Mouse (Mus musculus): ENCODE measurements at regions not wholly inside any gene's neighbourhood (a gene's known extent, or its start where the extent isn't known, plus 50 kb on each side); places are given as distances from the start of the nearest gene placed in this dataset.
A peak's percentile ranks its signal among the peaks of the same experiment; 100 is the strongest.
"Not testable (repeated sequence)": the region's sequence is repeated elsewhere in the genome, so short reads cannot be mapped to it uniquely, and the experiment has no call there.

- 68% methylated on average over 6 of the region's 6 CpGs for WGBS
- no peaks in the 10 kb centered on the region for H3K27me3 ChIP-seq
- no peak overlapping the region for H3K4me3 ChIP-seq
- peaks cover 19% of the 10 kb centered on the region for H3K4me1 ChIP-seq
- H3K9ac ChIP-seq: no peak overlapping the region
- H3K27ac ChIP-seq: no peak overlapping the region
- no peaks in the 10 kb centered on the region for H3K36me3 ChIP-seq (ENCODE audit: poor library complexity, severe bottlenecking)
- no peaks in the 10 kb centered on the region for H3K9me3 ChIP-seq (replicated peaks)
- no peak overlapping the region for H3K4me2 ChIP-seq
- no peak for ATAC-seq
Observed at GRCm38 (mm10) chr2:75781781-75782211, 50.2 kb upstream of the Agps start.

- Histone ChIP-seq H3K4me2 (no peak overlapping the region), H3K9ac (no peak overlapping the region), H3K27me3 (no peaks in the 10 kb centered on the region), H3K4me3 (no peak overlapping the region), H3K9me3 (replicated peaks) (no peaks in the 10 kb centered on the region), H3K27ac (no peak overlapping the region), H3K36me3 (ENCODE audit: poor library complexity, severe bottlenecking) (no peaks in the 10 kb centered on the region), H3K4me1 (peaks cover 22% of the 10 kb centered on the region)
- WGBS: 0% methylated on average over 3 of the region's 3 CpGs
- ATAC-seq: peak; percentile 82
Observed at GRCm38 (mm10) chr2:75781078-75781477, 50.9 kb upstream of the Agps start.

GRCm38 (mm10) chr2:75778628-75779027 lies 53.3 kb upstream of the Agps start:
- ATAC-seq; H3K4me3 ChIP-seq; H3K27ac ChIP-seq; H3K9ac ChIP-seq; H3K36me3 ChIP-seq (ENCODE audit: poor library complexity, severe bottlenecking); H3K4me2 ChIP-seq; H3K9me3 ChIP-seq (replicated peaks); H3K27me3 ChIP-seq: not testable (repeated sequence)
- peaks cover 22% of the 10 kb centered on the region for H3K4me1 ChIP-seq
- 88% methylated on average over 3 of the region's 3 CpGs for WGBS

- Histone ChIP-seq H3K9ac (no peak overlapping the region), H3K9me3 (replicated peaks) (no peaks in the 10 kb centered on the region), H3K4me1 (peaks cover 22% of the 10 kb centered on the region), H3K27ac (no peak overlapping the region), H3K36me3 (ENCODE audit: poor library complexity, severe bottlenecking) (no peaks in the 10 kb centered on the region), H3K27me3 (no peaks in the 10 kb centered on the region), H3K4me2 (peak overlapping the region; percentile 27), H3K4me3 (no peak overlapping the region)
- WGBS: 28% methylated on average over 6 of the region's 6 CpGs
- ATAC-seq: 0 out of 2 replicates have a peak, but pooled peaks have one; percentile 43
Observed at GRCm38 (mm10) chr2:75777040-75777451, 54.9 kb upstream of the Agps start.

GRCm38 (mm10) chr2:75776533-75776932 lies 55.4 kb upstream of the Agps start:
- peak overlapping the region; percentile 27 for H3K4me2 ChIP-seq
- H3K9ac ChIP-seq: no peak overlapping the region
- H3K27ac ChIP-seq: no peak overlapping the region
- WGBS: 42% methylated on average over 12 of the region's 12 CpGs
- H3K27me3 ChIP-seq: no peaks in the 10 kb centered on the region
- ATAC-seq: no peak
- no peak overlapping the region for H3K4me3 ChIP-seq
- H3K4me1 ChIP-seq: peaks cover 22% of the 10 kb centered on the region
- H3K36me3 ChIP-seq (ENCODE audit: poor library complexity, severe bottlenecking): no peaks in the 10 kb centered on the region
- no peaks in the 10 kb centered on the region for H3K9me3 ChIP-seq (replicated peaks)

GRCm38 (mm10) chr2:75775217-75775616 lies 56.8 kb upstream of the Agps start:
- Histone ChIP-seq H3K4me3 (no peak overlapping the region), H3K4me2 (no peak overlapping the region), H3K27ac (no peak overlapping the region), H3K4me1 (peaks cover 13% of the 10 kb centered on the region), H3K36me3 (ENCODE audit: poor library complexity, severe bottlenecking) (no peaks in the 10 kb centered on the region), H3K9me3 (replicated peaks) (no peaks in the 10 kb centered on the region), H3K27me3 (no peaks in the 10 kb centered on the region), H3K9ac (no peak overlapping the region)
- ATAC-seq: no peak
- 90% methylated on average over 1 of the region's 1 CpGs for WGBS

GRCm38 (mm10) chr2:75773431-75773830 lies 58.5 kb upstream of the Agps start:
- Histone ChIP-seq H3K27ac (no peak overlapping the region), H3K4me1 (peaks cover 21% of the 10 kb centered on the region), H3K36me3 (ENCODE audit: poor library complexity, severe bottlenecking) (no peaks in the 10 kb centered on the region), H3K9me3 (replicated peaks) (no peaks in the 10 kb centered on the region), H3K27me3 (no peaks in the 10 kb centered on the region), H3K4me2 (no peak overlapping the region), H3K9ac (no peak overlapping the region), H3K4me3 (no peak overlapping the region)
- no peak for ATAC-seq
- 90% methylated on average over 5 of the region's 5 CpGs for WGBS

GRCm38 (mm10) chr2:75772251-75772956 lies 59.6 kb upstream of the Agps start:
- Histone ChIP-seq H3K9me3 (replicated peaks) (no peaks in the 10 kb centered on the region), H3K4me3 (no peak overlapping the region), H3K4me1 (peaks cover 26% of the 10 kb centered on the region), H3K4me2 (no peak overlapping the region), H3K27me3 (no peaks in the 10 kb centered on the region), H3K36me3 (ENCODE audit: poor library complexity, severe bottlenecking) (no peaks in the 10 kb centered on the region), H3K9ac (no peak overlapping the region), H3K27ac (no peak overlapping the region)
- 60% methylated on average over 11 of the region's 11 CpGs for WGBS
- ATAC-seq: no peak

GRCm38 (mm10) chr2:75770633-75771032 lies 61.3 kb upstream of the Agps start:
- Histone ChIP-seq H3K27ac (no peak overlapping the region), H3K36me3 (ENCODE audit: poor library complexity, severe bottlenecking) (no peaks in the 10 kb centered on the region), H3K27me3 (no peaks in the 10 kb centered on the region), H3K4me3 (no peak overlapping the region), H3K9ac (no peak overlapping the region), H3K9me3 (replicated peaks) (no peaks in the 10 kb centered on the region), H3K4me2 (no peak overlapping the region), H3K4me1 (peaks cover 18% of the 10 kb centered on the region)
- ATAC-seq: no peak
- WGBS: 93% methylated on average over 1 of the region's 1 CpGs

- no peak overlapping the region for H3K9ac ChIP-seq
- peak overlapping the region; percentile 65 for H3K27ac ChIP-seq
- 53% methylated on average over 5 of the region's 5 CpGs for WGBS
- peaks cover 18% of the 10 kb centered on the region for H3K4me1 ChIP-seq
- peak; percentile 27; the same call in 1 of the 2 replicates for ATAC-seq
- H3K9me3 ChIP-seq (replicated peaks): no peaks in the 10 kb centered on the region
- H3K4me3 ChIP-seq: no peak overlapping the region
- H3K36me3 ChIP-seq (ENCODE audit: poor library complexity, severe bottlenecking): no peaks in the 10 kb centered on the region
- no peak overlapping the region for H3K4me2 ChIP-seq
- H3K27me3 ChIP-seq: no peaks in the 10 kb centered on the region
Observed at GRCm38 (mm10) chr2:75768559-75769304, 63.2 kb upstream of the Agps start.

- peak; percentile 87 for ATAC-seq
- Histone ChIP-seq H3K4me1 (peaks cover 18% of the 10 kb centered on the region), H3K9ac (no peak overlapping the region), H3K36me3 (ENCODE audit: poor library complexity, severe bottlenecking) (no peaks in the 10 kb centered on the region), H3K27me3 (no peaks in the 10 kb centered on the region), H3K4me3 (no peak overlapping the region), H3K9me3 (replicated peaks) (no peaks in the 10 kb centered on the region), H3K4me2 (no peak overlapping the region), H3K27ac (peak overlapping the region; percentile 65)
- WGBS: 42% methylated on average over 7 of the region's 7 CpGs
Observed at GRCm38 (mm10) chr2:75767871-75768558, 63.6 kb upstream of the Nfe2l2 start.

- no peak for ATAC-seq
- 82% methylated on average over 4 of the region's 4 CpGs for WGBS
- Histone ChIP-seq H3K9me3 (replicated peaks) (no peaks in the 10 kb centered on the region), H3K9ac (no peak overlapping the region), H3K4me2 (no peak overlapping the region), H3K27me3 (no peaks in the 10 kb centered on the region), H3K4me1 (peaks cover 18% of the 10 kb centered on the region), H3K27ac (no peak overlapping the region), H3K36me3 (ENCODE audit: poor library complexity, severe bottlenecking) (no peaks in the 10 kb centered on the region), H3K4me3 (no peak overlapping the region)
Observed at GRCm38 (mm10) chr2:75765403-75765802, 61.0 kb upstream of the Nfe2l2 start.

All from forebrain, embryonic 13.5 days (tissue).